In the genomic region with DNA sequence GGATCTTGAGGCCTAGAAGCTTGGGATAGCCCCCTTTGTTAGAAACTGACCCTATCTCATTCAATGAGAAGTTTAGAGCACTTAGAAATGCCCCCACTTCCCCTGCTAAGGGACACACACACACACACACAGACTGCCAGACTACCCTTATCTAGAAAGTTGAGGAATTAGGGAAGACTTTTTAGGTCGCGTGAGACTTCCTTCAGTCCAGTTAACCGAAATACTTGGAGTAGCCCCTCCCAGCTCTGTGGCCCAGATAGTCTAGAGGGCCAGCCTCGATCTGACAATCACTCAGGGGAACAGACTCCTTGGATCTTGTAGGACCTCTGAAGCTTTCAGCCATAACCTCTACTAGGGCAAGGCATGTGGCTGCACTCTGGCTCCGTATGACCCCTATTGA, we compare ENCODE assay signal across 25 mouse cellular contexts. TPM values are rescaled to one million over a fixed set of nuclear protein-coding genes. Genes with fewer than 3 reads are reported as not detected.
DNase-seq lines count a peak whose midpoint lies in the region; ATAC-seq and TF ChIP-seq lines count a peak whose summit lies in the region.
"Had no signal": no experiment of that assay in that cellular context is flagged by ENCODE, and none has a peak within 500 bp of the region (broad histone marks: within the 10 kb centered on the region; RNA-seq: fewer than 3 reads in every experiment).

No protein-coding gene starts in this region.

- H3K4me2 ChIP-seq in kidney, embryonic 14.5 days (replicated peaks; ENCODE audit: low read depth, low read length) = peak overlapping the region; percentile 29
- H3K4me2 ChIP-seq in midbrain, embryonic 11.5 days = no peak overlapping the region
- no peak overlapping the region for H3K4me2 ChIP-seq in midbrain, embryonic 13.5 days (replicated peaks)
- H3K4me2 ChIP-seq: embryonic facial prominence, embryonic 13.5 days; forebrain, embryonic 15.5 days; heart, embryonic 15.5 days; midbrain, embryonic 15.5 days had no signal

- peaks cover 50% of the 10 kb centered on the region for H3K27me3 ChIP-seq in heart, embryonic 10.5 days (ENCODE audit: insufficient read depth, poor library complexity, severe bottlenecking)
- no peaks in the 10 kb centered on the region for H3K27me3 ChIP-seq in kidney, embryonic 14.5 days (ENCODE audit: control insufficient read depth, insufficient read depth, low read length)
- H3K27me3 ChIP-seq in midbrain, embryonic 11.5 days (ENCODE audit: control insufficient read depth, insufficient read depth, low read length) = no peaks in the 10 kb centered on the region; the same call in 1 of the 2 replicates
- H3K27me3 ChIP-seq in midbrain, embryonic 13.5 days = peaks cover 7% of the 10 kb centered on the region; the same call in 1 of the 2 replicates
- no peaks in the 10 kb centered on the region for H3K27me3 ChIP-seq in small intestine, adult 2 months (ENCODE audit: control insufficient read depth, insufficient read depth, low read length)
- H3K27me3 ChIP-seq: midbrain, embryonic 15.5 days had no signal

- no peak for DNase-seq in heart, embryonic 10.5 days (ENCODE audit: low spot score)
- DNase-seq in heart, adult 11 months = no peak
- no peak for DNase-seq in kidney, postnatal 14 days
- peak; percentile 68 for DNase-seq in midbrain, embryonic 11.5 days (ENCODE audit: low spot score, missing footprints)
- DNase-seq: cerebellum, adult 11 months; cerebellum, postnatal 10 days; gastrocnemius, postnatal 14 days; layer of hippocampus, postnatal 36 days; left cerebral cortex, postnatal 4 days; spleen, adult 18-20 months; thymus, adult 2 months had no signal

- ATAC-seq in kidney, embryonic 14.5 days (ENCODE audit: low FRiP score, low TSS enrichment) = no peak
- no peak for ATAC-seq in midbrain, embryonic 11.5 days (ENCODE audit: low FRiP score)
- ATAC-seq in midbrain, embryonic 13.5 days = no peak
- ATAC-seq in megakaryocyte, adult 5-6 weeks (ENCODE audit: poor library complexity, severe bottlenecking) = no peak
- ATAC-seq: forebrain, embryonic 15.5 days; lung, postnatal 0 days; midbrain, embryonic 15.5 days had no signal

- no peak for TF ChIP-seq POLR2A in small intestine, adult 2 months (IDR thresholded peaks at IDR 0.05; ENCODE audit: low read depth, low read length)

- no peaks in the 10 kb centered on the region for H3K36me3 ChIP-seq in heart, embryonic 10.5 days
- H3K36me3 ChIP-seq in kidney, embryonic 14.5 days (ENCODE audit: control insufficient read depth, insufficient read depth, low read length) = no peaks in the 10 kb centered on the region
- no peaks in the 10 kb centered on the region for H3K36me3 ChIP-seq in midbrain, embryonic 11.5 days (ENCODE audit: control insufficient read depth, insufficient read depth, low read length)
- H3K36me3 ChIP-seq in midbrain, embryonic 13.5 days = no peaks in the 10 kb centered on the region
- peaks cover 5% of the 10 kb centered on the region for H3K36me3 ChIP-seq in small intestine, adult 2 months (ENCODE audit: control insufficient read depth, insufficient read depth, low read length)
- H3K36me3 ChIP-seq: embryonic facial prominence, embryonic 13.5 days; forebrain, embryonic 15.5 days; G1E; heart, embryonic 15.5 days; midbrain, embryonic 15.5 days had no signal

- peak overlapping the region; percentile 36; the same call in 1 of the 2 replicates for H3K4me3 ChIP-seq in heart, embryonic 10.5 days
- no peak overlapping the region for H3K4me3 ChIP-seq in kidney, embryonic 14.5 days (ENCODE audit: low read length)
- H3K4me3 ChIP-seq in midbrain, embryonic 11.5 days (ENCODE audit: low read depth, low read length) = no peak overlapping the region
- no peak overlapping the region for H3K4me3 ChIP-seq in midbrain, embryonic 13.5 days (replicated peaks)
- H3K4me3 ChIP-seq in small intestine, adult 2 months (ENCODE audit: low read depth, low read length) = peak overlapping the region; percentile 53
- H3K4me3 ChIP-seq: embryonic facial prominence, embryonic 13.5 days; forebrain, embryonic 15.5 days; heart, embryonic 15.5 days; midbrain, embryonic 15.5 days; myocyte had no signal

- no peak for TF ChIP-seq CTCF in small intestine, adult 2 months (IDR thresholded peaks at IDR 0.05; ENCODE audit: extremely low read depth, insufficient read length, insufficient replicate concordance, low read depth, low read length)

- H3K9ac ChIP-seq in kidney, embryonic 14.5 days (ENCODE audit: low read depth, low read length) = 0 out of 2 replicates have a peak overlapping the region, but pooled peaks have one; percentile 35
- H3K9ac ChIP-seq in midbrain, embryonic 11.5 days (ENCODE audit: low read length) = no peak overlapping the region
- H3K9ac ChIP-seq in midbrain, embryonic 13.5 days (replicated peaks) = no peak overlapping the region
- H3K9ac ChIP-seq: embryonic facial prominence, embryonic 13.5 days; forebrain, embryonic 15.5 days; heart, embryonic 15.5 days; midbrain, embryonic 15.5 days had no signal

- WGBS in heart, embryonic 10.5 days = 13% methylated on average over 5 of the region's 5 CpGs
- 26% methylated on average over 5 of the region's 5 CpGs for WGBS in kidney, embryonic 14.5 days
- WGBS in midbrain, embryonic 11.5 days = 41% methylated on average over 5 of the region's 5 CpGs
- 39% methylated on average over 5 of the region's 5 CpGs for WGBS in midbrain, embryonic 13.5 days
- WGBS in small intestine, adult 2 months = 61% methylated on average over 5 of the region's 5 CpGs

- no peak overlapping the region for H3K27ac ChIP-seq in heart, embryonic 10.5 days
- H3K27ac ChIP-seq in kidney, embryonic 14.5 days (ENCODE audit: low read depth, low read length) = peak overlapping the region; percentile 8; the same call in 1 of the 2 replicates
- no peak overlapping the region for H3K27ac ChIP-seq in midbrain, embryonic 11.5 days (ENCODE audit: low read depth, low read length)
- H3K27ac ChIP-seq in midbrain, embryonic 13.5 days = no peak overlapping the region
- H3K27ac ChIP-seq in small intestine, adult 2 months (ENCODE audit: insufficient read depth, low read depth, low read length) = no peak overlapping the region
- H3K27ac ChIP-seq: embryonic facial prominence, embryonic 13.5 days; forebrain, embryonic 15.5 days; heart, embryonic 15.5 days; midbrain, embryonic 15.5 days had no signal

- peaks cover 23% of the 10 kb centered on the region for H3K4me1 ChIP-seq in heart, embryonic 10.5 days
- H3K4me1 ChIP-seq in kidney, embryonic 14.5 days (ENCODE audit: control insufficient read depth, insufficient read depth, low read length) = peaks cover 12% of the 10 kb centered on the region
- no peaks in the 10 kb centered on the region for H3K4me1 ChIP-seq in midbrain, embryonic 11.5 days (ENCODE audit: control insufficient read depth, insufficient read depth, low read length)
- no peaks in the 10 kb centered on the region for H3K4me1 ChIP-seq in midbrain, embryonic 13.5 days (replicated peaks)
- H3K4me1 ChIP-seq in small intestine, adult 2 months (ENCODE audit: control insufficient read depth, insufficient read depth, insufficient read length, low read length) = peaks cover 6% of the 10 kb centered on the region
- H3K4me1 ChIP-seq: forebrain, embryonic 15.5 days; midbrain, embryonic 15.5 days had no signal

- no peaks in the 10 kb centered on the region for H3K9me3 ChIP-seq in heart, embryonic 10.5 days
- no peaks in the 10 kb centered on the region for H3K9me3 ChIP-seq in kidney, embryonic 14.5 days (ENCODE audit: control insufficient read depth, low read length)
- no peaks in the 10 kb centered on the region for H3K9me3 ChIP-seq in midbrain, embryonic 11.5 days (ENCODE audit: control insufficient read depth, low read length)
- no peaks in the 10 kb centered on the region for H3K9me3 ChIP-seq in midbrain, embryonic 13.5 days
- H3K9me3 ChIP-seq: forebrain, embryonic 15.5 days; G1E; heart, embryonic 15.5 days; midbrain, embryonic 15.5 days had no signal

RNA-seq across cellular contexts. Expression of a gene that starts 6.6 kb away (rescaled TPM):
- 0.27 and 1.9 TPM in 2 replicates for polyA plus RNA-seq in heart, embryonic 10.5 days (2016; fragmentation: Nextera tagmentation; extraction: Ambion mirVana)
- 29.1 and 57.6 TPM in 2 replicates for polyA plus RNA-seq in kidney, embryonic 14.5 days (2014; fragmentation: Nextera tagmentation; extraction: Ambion mirVana)
- polyA plus RNA-seq in midbrain, embryonic 11.5 days (2014; fragmentation: Nextera tagmentation; extraction: Ambion mirVana) = 1.5 and 2.1 TPM in 2 replicates
- polyA plus RNA-seq in midbrain, embryonic 13.5 days (2015; fragmentation: Nextera tagmentation; extraction: Ambion mirVana) = 0.76 and 0.94 TPM in 2 replicates
- 454 and 722 TPM in 2 replicates for polyA plus RNA-seq in small intestine, adult 2 months (2012; rRNA removed)
- total RNA-seq in megakaryocyte, adult 5-6 weeks (2015) = 3.2 TPM in 2 replicates
- total RNA-seq in megakaryocyte, adult 5-6 weeks (2017) = 4.9 and 10.0 TPM in 2 replicates
- total RNA-seq: adrenal gland, postnatal 14 days; G1E; megakaryocyte progenitor cell, adult 5-6 weeks had no signal
- polyA plus RNA-seq: G1E had no signal

RNA-seq across cellular contexts. Expression of a gene that starts 7.9 kb away (rescaled TPM):
- polyA plus RNA-seq in heart, embryonic 10.5 days (2016; fragmentation: Nextera tagmentation; extraction: Ambion mirVana) = 0.78 and 1.1 TPM in 2 replicates
- polyA plus RNA-seq in kidney, embryonic 14.5 days (2014; fragmentation: Nextera tagmentation; extraction: Ambion mirVana) = 2.1 and 2.9 TPM in 2 replicates
- 3.3 and 4.1 TPM in 2 replicates for polyA plus RNA-seq in midbrain, embryonic 11.5 days (2014; fragmentation: Nextera tagmentation; extraction: Ambion mirVana)
- polyA plus RNA-seq in midbrain, embryonic 13.5 days (2015; fragmentation: Nextera tagmentation; extraction: Ambion mirVana) = 21.4 and 21.8 TPM in 2 replicates
- 1.8 and 1.9 TPM in 2 replicates for polyA plus RNA-seq in small intestine, adult 2 months (2012; rRNA removed)
- total RNA-seq in megakaryocyte, adult 5-6 weeks (2015) = 0.58 and 0.71 TPM in 2 replicates
- 0.22 and 0.57 TPM in 2 replicates for total RNA-seq in megakaryocyte, adult 5-6 weeks (2017)
- total RNA-seq: megakaryocyte progenitor cell, adult 5-6 weeks had no signal
- polyA plus RNA-seq: G1E; liver, adult 2 months had no signal

RNA-seq across cellular contexts. Expression of a gene that starts 21.1 kb away (rescaled TPM):
- 1.4 and 4.9 TPM in 2 replicates for polyA plus RNA-seq in heart, embryonic 10.5 days (2016; fragmentation: Nextera tagmentation; extraction: Ambion mirVana)
- 3.9 and 4.7 TPM in 2 replicates for polyA plus RNA-seq in kidney, embryonic 14.5 days (2014; fragmentation: Nextera tagmentation; extraction: Ambion mirVana)
- 0.25 and 0.29 TPM in 2 replicates for polyA plus RNA-seq in midbrain, embryonic 11.5 days (2014; fragmentation: Nextera tagmentation; extraction: Ambion mirVana)
- polyA plus RNA-seq in midbrain, embryonic 13.5 days (2015; fragmentation: Nextera tagmentation; extraction: Ambion mirVana) = 1.9 and 2.4 TPM in 2 replicates
- 17.9 and 27.0 TPM in 2 replicates for polyA plus RNA-seq in small intestine, adult 2 months (2012; rRNA removed)
- 2.0 and 2.8 TPM in 2 replicates for total RNA-seq in megakaryocyte, adult 5-6 weeks (2015)
- total RNA-seq in megakaryocyte, adult 5-6 weeks (2017) = 2.7 and 16.8 TPM in 2 replicates
- polyA plus RNA-seq: G1E had no signal

RNA-seq across cellular contexts. Expression of a gene that starts 50.3 kb away (rescaled TPM):
- polyA plus RNA-seq in heart, embryonic 10.5 days (2016; fragmentation: Nextera tagmentation; extraction: Ambion mirVana) = 24.0 and 28.8 TPM in 2 replicates
- 31.7 and 46.9 TPM in 2 replicates for polyA plus RNA-seq in kidney, embryonic 14.5 days (2014; fragmentation: Nextera tagmentation; extraction: Ambion mirVana)
- polyA plus RNA-seq in midbrain, embryonic 11.5 days (2014; fragmentation: Nextera tagmentation; extraction: Ambion mirVana) = 27.8 and 36.0 TPM in 2 replicates
- polyA plus RNA-seq in midbrain, embryonic 13.5 days (2015; fragmentation: Nextera tagmentation; extraction: Ambion mirVana) = 23.7 and 27.3 TPM in 2 replicates
- polyA plus RNA-seq in small intestine, adult 2 months (2012; rRNA removed) = 111 and 261 TPM in 2 replicates
- 22.1 and 22.2 TPM in 2 replicates for total RNA-seq in megakaryocyte, adult 5-6 weeks (2015)
- total RNA-seq in megakaryocyte, adult 5-6 weeks (2017) = 33.4 and 38.1 TPM in 2 replicates

RNA-seq across cellular contexts. Expression of a gene that starts 50.7 kb away (rescaled TPM):
- polyA plus RNA-seq in heart, embryonic 10.5 days (2016; fragmentation: Nextera tagmentation; extraction: Ambion mirVana) = 139 and 148 TPM in 2 replicates
- polyA plus RNA-seq in kidney, embryonic 14.5 days (2014; fragmentation: Nextera tagmentation; extraction: Ambion mirVana) = 178 and 249 TPM in 2 replicates
- 199 and 208 TPM in 2 replicates for polyA plus RNA-seq in midbrain, embryonic 11.5 days (2014; fragmentation: Nextera tagmentation; extraction: Ambion mirVana)
- polyA plus RNA-seq in midbrain, embryonic 13.5 days (2015; fragmentation: Nextera tagmentation; extraction: Ambion mirVana) = 167 and 178 TPM in 2 replicates
- polyA plus RNA-seq in small intestine, adult 2 months (2012; rRNA removed) = 5.2 and 7.4 TPM in 2 replicates
- 31.1 and 31.9 TPM in 2 replicates for total RNA-seq in megakaryocyte, adult 5-6 weeks (2015)
- total RNA-seq in megakaryocyte, adult 5-6 weeks (2017) = 39.2 and 42.4 TPM in 2 replicates

Comparison
In these comparisons a context has a peak if more than half of its experiments do, and no peak if none do; other contexts are left out.
1. H3K4me3 ChIP-seq: peak in heart, embryonic 10.5 days (single experiment) and small intestine, adult 2 months (single experiment); none in kidney, embryonic 14.5 days (single experiment), midbrain, embryonic 11.5 days (single experiment) and midbrain, embryonic 13.5 days (single experiment).